Comparison of ENCODE assay signal across 8 mouse cellular contexts in genomic region chr12:98668132-98668814, GRCm38 (mm10). TPM values are rescaled to one million over a fixed set of nuclear protein-coding genes. Genes with fewer than 3 reads are reported as not detected.
DNase-seq lines count a peak whose midpoint lies in the region; ATAC-seq and TF ChIP-seq lines count a peak whose summit lies in the region.
"Had no signal": no experiment of that assay in that cellular context is flagged by ENCODE, and none has a peak within 500 bp of the region (broad histone marks: within the 10 kb centered on the region; RNA-seq: fewer than 3 reads in every experiment).

No protein-coding gene starts in this region.

- no peaks in the 10 kb centered on the region for H3K9me3 ChIP-seq in MEL (replicated peaks; ENCODE audit: insufficient read depth, low read length)
- no peaks in the 10 kb centered on the region for H3K9me3 ChIP-seq in forebrain, postnatal 0 days (ENCODE audit: low read length)
- no peaks in the 10 kb centered on the region for H3K9me3 ChIP-seq in limb, embryonic 14.5 days (ENCODE audit: control insufficient read depth, low read length)
- H3K9me3 ChIP-seq in neural tube, embryonic 15.5 days (replicated peaks) = no peaks in the 10 kb centered on the region

- H3K4me2 ChIP-seq in forebrain, postnatal 0 days (ENCODE audit: low read depth) = no peak overlapping the region
- 0 out of 2 replicates have a peak overlapping the region, but pooled peaks have one; percentile 11 for H3K4me2 ChIP-seq in limb, embryonic 14.5 days (replicated peaks; ENCODE audit: low read depth, low read length, severe bottlenecking)
- no peak overlapping the region for H3K4me2 ChIP-seq in neural tube, embryonic 15.5 days

- no peak for TF ChIP-seq RAD21 in MEL (IDR thresholded peaks at IDR 0.05; ENCODE audit: low read depth, low read length)

- WGBS in forebrain, postnatal 0 days = 49% methylated on average over 10 of the region's 10 CpGs
- 52% methylated on average over 10 of the region's 10 CpGs for WGBS in limb, embryonic 14.5 days
- 76% methylated on average over 10 of the region's 10 CpGs for WGBS in neural tube, embryonic 15.5 days

- DNase-seq in MEL (ENCODE audit: low read depth, low spot score) (peak; percentile 80), NIH3T3 (ENCODE audit: low read depth) (peak; percentile 34)
- peak; percentile 72 for DNase-seq in forebrain, postnatal 0 days
- DNase-seq in kidney, adult 9 months = peak; percentile 88
- peak; percentile 47 for DNase-seq in limb, embryonic 14.5 days (ENCODE audit: low spot score)
- DNase-seq in urinary bladder, postnatal 36 days (ENCODE audit: low spot score in 2 of 2) = peak; percentile 36 to 66

- no peaks in the 10 kb centered on the region for H3K27me3 ChIP-seq in MEL (ENCODE audit: control insufficient read depth in 1 of 2, insufficient read depth in 2 of 2, low read length in 2 of 2)
- no peaks in the 10 kb centered on the region for H3K27me3 ChIP-seq in forebrain, postnatal 0 days (ENCODE audit: insufficient read depth, low read length)
- H3K27me3 ChIP-seq in limb, embryonic 14.5 days (ENCODE audit: control insufficient read depth, insufficient read depth, low read length) = no peaks in the 10 kb centered on the region
- no peaks in the 10 kb centered on the region for H3K27me3 ChIP-seq in neural tube, embryonic 15.5 days (replicated peaks)

- no peak overlapping the region for H3K27ac ChIP-seq in MEL (ENCODE audit: control insufficient read depth, low read depth, low read length)
- H3K27ac ChIP-seq in forebrain, postnatal 0 days (ENCODE audit: low read depth, low read length) = 0 out of 2 replicates have a peak overlapping the region, but pooled peaks have one; percentile 40
- H3K27ac ChIP-seq in limb, embryonic 14.5 days (replicated peaks; ENCODE audit: low read depth, low read length) = 0 out of 2 replicates have a peak overlapping the region, but pooled peaks have one; percentile 9
- H3K27ac ChIP-seq in neural tube, embryonic 15.5 days (replicated peaks) = no peak overlapping the region
- H3K27ac ChIP-seq: liver, embryonic 14.5 days had no signal

- no peaks in the 10 kb centered on the region for H3K79me2 ChIP-seq in MEL (ENCODE audit: control insufficient read depth, insufficient read depth, low read length, poor library complexity)

- no peak for TF ChIP-seq CTCF in MEL (IDR thresholded peaks at IDR 0.05 in 2 of 3, conservative IDR thresholded peaks at IDR 0.05 in 1 of 3; ENCODE audit: control insufficient read depth in 1 of 3, insufficient read depth in 1 of 3, low read depth in 2 of 3, low read length in 3 of 3, poor library complexity in 1 of 3, severe bottlenecking in 1 of 3)
- TF ChIP-seq CTCF in forebrain, postnatal 0 days (IDR thresholded peaks at IDR 0.05; ENCODE audit: low read depth) = no peak

- peaks cover 3 to 4% of the 10 kb centered on the region in 2 experiments; a peak in 2 of 4 replicates for H3K4me1 ChIP-seq in MEL (ENCODE audit: control insufficient read depth in 1 of 2, insufficient read depth in 2 of 2, low read length in 2 of 2)
- no peaks in the 10 kb centered on the region for H3K4me1 ChIP-seq in forebrain, postnatal 0 days (ENCODE audit: insufficient read depth)
- H3K4me1 ChIP-seq in limb, embryonic 14.5 days (ENCODE audit: control insufficient read depth, insufficient read depth, low read length) = 0 out of 2 replicates have a peak, but pooled peaks cover 2% of the 10 kb centered on the region
- no peaks in the 10 kb centered on the region for H3K4me1 ChIP-seq in neural tube, embryonic 15.5 days

- no peak overlapping the region for H3K9ac ChIP-seq in MEL (ENCODE audit: control insufficient read depth, low read depth, low read length, poor library complexity, severe bottlenecking)
- H3K9ac ChIP-seq in forebrain, postnatal 0 days = no peak overlapping the region
- H3K9ac ChIP-seq in limb, embryonic 14.5 days (ENCODE audit: low read depth, low read length, severe bottlenecking) = no peak overlapping the region
- no peak overlapping the region for H3K9ac ChIP-seq in neural tube, embryonic 15.5 days (replicated peaks)
- H3K9ac ChIP-seq: liver, embryonic 14.5 days had no signal

- ATAC-seq in forebrain, postnatal 0 days = peak; percentile 71
- ATAC-seq in limb, embryonic 14.5 days (ENCODE audit: low FRiP score, low read depth) = peak; percentile 30; the same call in 1 of the 2 replicates
- no peak for ATAC-seq in neural tube, embryonic 15.5 days (ENCODE audit: low FRiP score)

- no peak for TF ChIP-seq POLR2A in MEL (IDR thresholded peaks at IDR 0.05; ENCODE audit: control insufficient read depth in 1 of 2, insufficient read depth in 1 of 2, low read depth in 1 of 2, low read length in 2 of 2, poor library complexity in 1 of 2)
- no peak for TF ChIP-seq POLR2A in limb, embryonic 14.5 days (IDR thresholded peaks at IDR 0.05; ENCODE audit: borderline replicate concordance, extremely low read depth, insufficient read depth, insufficient read length)

- peak; percentile 41 to 59; a peak in 3 of 4 replicates for TF ChIP-seq EP300 in MEL (IDR thresholded peaks at IDR 0.05; ENCODE audit: low read depth in 1 of 2, low read length in 2 of 2)

- H3K4me3 ChIP-seq in MEL (ENCODE audit: control insufficient read depth in 1 of 2, insufficient read depth in 1 of 2, low read depth in 2 of 2, low read length in 2 of 2) = no peak overlapping the region
- H3K4me3 ChIP-seq in forebrain, postnatal 0 days (ENCODE audit: low read depth, low read length) = no peak overlapping the region
- H3K4me3 ChIP-seq in limb, embryonic 14.5 days (replicated peaks; ENCODE audit: low read length) = no peak overlapping the region
- H3K4me3 ChIP-seq in neural tube, embryonic 15.5 days (replicated peaks) = no peak overlapping the region

- peaks cover 0 to 4% of the 10 kb centered on the region in 2 experiments; a peak in 1 of 4 replicates for H3K36me3 ChIP-seq in MEL (ENCODE audit: control insufficient read depth in 1 of 2, insufficient read depth in 2 of 2, low read length in 2 of 2)
- peaks cover 23% of the 10 kb centered on the region for H3K36me3 ChIP-seq in forebrain, postnatal 0 days (ENCODE audit: insufficient read depth)
- H3K36me3 ChIP-seq in limb, embryonic 14.5 days (ENCODE audit: control insufficient read depth, insufficient read depth, low read length) = peaks cover 10% of the 10 kb centered on the region; the same call in 1 of the 2 replicates
- peaks cover 19% of the 10 kb centered on the region for H3K36me3 ChIP-seq in neural tube, embryonic 15.5 days

TF ChIP-seq in MEL, 35 proteins besides CTCF, POLR2A, EP300 and RAD21:
- TF ChIP-seq USF1 (IDR thresholded peaks at IDR 0.05; ENCODE audit: low read depth, low read length) (peak; percentile 96), ZC3H11A (IDR thresholded peaks at IDR 0.05; ENCODE audit: low read depth, low read length) (no peak), POLR2AphosphoS2 (IDR thresholded peaks at IDR 0.05; ENCODE audit: low read length) (no peak), MAZ (IDR thresholded peaks at IDR 0.05; ENCODE audit: low read depth, low read length) (no peak), E2F4 (IDR thresholded peaks at IDR 0.05; ENCODE audit: borderline replicate concordance, low read depth, low read length) (no peak), USF2 (IDR thresholded peaks at IDR 0.05; ENCODE audit: borderline replicate concordance in 1 of 2, insufficient read depth in 1 of 2, low read depth in 1 of 2, low read length in 2 of 2) (peak in 1 of 2 experiments; percentile 77; a peak in 2 of 4 replicates), ZNF384 (IDR thresholded peaks at IDR 0.05; ENCODE audit: low read depth, low read length) (no peak), KAT2A (conservative IDR thresholded peaks at IDR 0.05; ENCODE audit: low read depth, low read length) (no peak), TAL1 (IDR thresholded peaks at IDR 0.05; ENCODE audit: low read length) (no peak), TCF12 (IDR thresholded peaks at IDR 0.05; ENCODE audit: low read depth, low read length) (no peak), CHD2 (IDR thresholded peaks at IDR 0.05; ENCODE audit: low read length) (no peak), MYB (IDR thresholded peaks at IDR 0.05; ENCODE audit: low read depth, low read length) (peak; percentile 57), GATA1 (IDR thresholded peaks at IDR 0.05; ENCODE audit: low read depth, low read length) (peak; percentile 56), MAX (IDR thresholded peaks at IDR 0.05; ENCODE audit: low read length) (peak; percentile 93), ETS1 (IDR thresholded peaks at IDR 0.05; ENCODE audit: low read depth, low read length) (peak; percentile 87), NELFE (IDR thresholded peaks at IDR 0.05; ENCODE audit: low read depth, low read length) (no peak), ELF1 (IDR thresholded peaks at IDR 0.05; ENCODE audit: low read depth, low read length) (peak; percentile 46; the same call in 1 of the 2 replicates), SIN3A (IDR thresholded peaks at IDR 0.05; ENCODE audit: low read length) (no peak; the same call in 1 of the 2 replicates), MXI1 (IDR thresholded peaks at IDR 0.05; ENCODE audit: low read depth, low read length) (peak; percentile 71; the same call in 1 of the 2 replicates), ZMIZ1 (IDR thresholded peaks at IDR 0.05; ENCODE audit: low read depth, low read length) (no peak), MEF2A (IDR thresholded peaks at IDR 0.05; ENCODE audit: extremely low read depth, insufficient replicate concordance, low read depth, low read length, poor library complexity, severe bottlenecking) (no peak), HCFC1 (IDR thresholded peaks at IDR 0.05; ENCODE audit: low read depth, low read length) (no peak), MYC (IDR thresholded peaks at IDR 0.05; ENCODE audit: low read depth, low read length) (peak; percentile 68; the same call in 1 of the 2 replicates), BHLHE40 (IDR thresholded peaks at IDR 0.05; ENCODE audit: borderline replicate concordance, low read depth, low read length) (peak; percentile 92)
TF ChIP-seq in MEL: peak in this region for 10.

RNA-seq across cellular contexts. Expression of gene Spata7, which starts 40.3 kb away (rescaled TPM):
- 3.9 and 4.0 TPM in 2 replicates for total RNA-seq in MEL (2012; rRNA removed)
- 1 to 10 TPM in 1 of 2 experiments, not detected in 1; 5.5 TPM for polyA plus RNA-seq in MEL (2012; ENCODE audit: insufficient read depth in 1 of 2, insufficient read length in 2 of 2, low read depth in 1 of 2, low replicate concordance in 2 of 2, missing spikeins in 1 of 2)
- 35.4 and 35.5 TPM in 2 replicates for total RNA-seq in forebrain, postnatal 0 days (2014; rRNA removed)
- 23.2 and 32.2 TPM in 2 replicates for polyA plus RNA-seq in forebrain, postnatal 0 days (2015; fragmentation: Nextera tagmentation; extraction: Ambion mirVana)
- 7.7 and 8.4 TPM in 2 replicates for polyA plus RNA-seq in limb, embryonic 14.5 days (2012; rRNA removed)
- polyA plus RNA-seq in limb, embryonic 14.5 days (2014; fragmentation: Nextera tagmentation; extraction: Ambion mirVana) = 12.5 and 15.3 TPM in 2 replicates
- polyA plus RNA-seq in neural tube, embryonic 15.5 days (2015; fragmentation: Nextera tagmentation; extraction: Ambion mirVana) = 29.4 and 34.9 TPM in 2 replicates

Comparison
In these comparisons a context has a peak if more than half of its experiments do, and no peak if none do; other contexts are left out.
1. DNase-seq: peak in every context shown above with its lines; median percentile 88 in kidney, adult 9 months; 80 in MEL; 72 in forebrain, postnatal 0 days; 51 in urinary bladder, postnatal 36 days; 47 in limb, embryonic 14.5 days; 34 in NIH3T3.
2. H3K27ac ChIP-seq: peak in forebrain, postnatal 0 days (single experiment) and limb, embryonic 14.5 days (single experiment); none in MEL (single experiment) and neural tube, embryonic 15.5 days (single experiment).